Mouse (Mus musculus): ENCODE data around the gene Cc2d1a. TPM values are rescaled to one million over a fixed set of nuclear protein-coding genes. Genes with fewer than 3 reads are reported as not detected.
A peak's percentile ranks its signal among the peaks of the same experiment; 100 is the strongest.

Cc2d1a gene
- polyA plus RNA-seq, 1 experiment from 2014 or later = 5.5 TPM

GRCm38 (mm10) chr8:84130806-84131205 is 16.9 kb downstream of the Cc2d1a start:
- Histone ChIP-seq H3K9me3 (replicated peaks) (no peaks in the 10 kb centered on the region), H3K9ac (no peak overlapping the region), H3K4me1 (replicated peaks) (no peaks in the 10 kb centered on the region), H3K4me3 (replicated peaks) (no peak overlapping the region), H3K27me3 (0 out of 2 replicates have a peak, but pooled peaks cover 3% of the 10 kb centered on the region), H3K36me3 (replicated peaks) (0 out of 2 replicates have a peak, but pooled peaks cover 11% of the 10 kb centered on the region), H3K4me2 (no peak overlapping the region), H3K27ac (replicated peaks) (no peak overlapping the region)
- no peak for ATAC-seq (ENCODE audit: insufficient read depth)
- WGBS (ENCODE audit: insufficient replicate concordance) = 68% methylated on average over 30 of the region's 30 CpGs

GRCm38 (mm10) chr8:84128277-84128676 is 19.5 kb downstream of the Cc2d1a start:
- Histone ChIP-seq H3K4me3 (replicated peaks) (no peak overlapping the region), H3K4me2 (no peak overlapping the region), H3K9me3 (replicated peaks) (no peaks in the 10 kb centered on the region), H3K36me3 (replicated peaks) (0 out of 2 replicates have a peak, but pooled peaks cover 4% of the 10 kb centered on the region), H3K27me3 (0 out of 2 replicates have a peak, but pooled peaks cover 3% of the 10 kb centered on the region), H3K27ac (replicated peaks) (no peak overlapping the region), H3K4me1 (replicated peaks) (no peaks in the 10 kb centered on the region), H3K9ac (no peak overlapping the region)
- WGBS (ENCODE audit: insufficient replicate concordance) = 47% methylated on average over 8 of the region's 8 CpGs
- no peak for ATAC-seq (ENCODE audit: insufficient read depth)

DNA sequence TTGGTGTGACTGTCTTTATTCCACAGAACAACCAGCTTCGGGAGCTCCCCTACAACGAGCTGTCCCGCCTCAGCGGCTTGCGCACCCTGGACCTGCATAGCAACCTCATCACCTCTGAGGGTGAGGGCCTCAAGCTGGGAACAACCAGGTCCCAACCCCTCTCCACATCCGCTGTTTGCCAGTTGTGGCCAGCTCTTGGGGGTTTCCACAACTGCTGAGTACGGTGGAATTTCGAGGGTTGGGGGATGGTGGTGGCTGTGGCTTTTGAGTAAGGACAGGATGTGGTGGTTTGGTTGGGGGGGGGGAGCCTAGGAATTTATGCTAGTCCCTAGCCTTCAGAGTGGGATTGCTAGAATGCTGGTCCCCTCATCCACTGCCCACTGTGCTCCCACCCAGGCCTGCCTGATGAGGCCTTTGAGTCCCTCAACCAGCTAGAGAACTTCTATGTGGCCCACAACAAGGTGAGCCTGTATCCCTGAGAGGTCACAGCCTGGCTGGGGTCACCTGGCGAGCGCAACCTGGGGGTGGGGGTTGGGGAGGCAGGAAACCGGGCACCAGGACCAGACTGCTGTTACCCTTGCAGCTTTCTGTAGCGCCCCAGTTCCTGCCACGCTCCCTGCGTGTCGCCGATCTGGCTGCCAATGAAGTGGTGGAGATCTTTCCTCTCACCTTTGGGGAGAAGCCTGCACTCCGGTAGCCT is 20.4 kb downstream of the Cc2d1a start:
- H3K9me3 ChIP-seq (replicated peaks) = no peaks in the 10 kb centered on the region
- H3K36me3 ChIP-seq (replicated peaks) = no peaks in the 10 kb centered on the region
- 0 out of 2 replicates have a peak, but pooled peaks cover 3% of the 10 kb centered on the region for H3K27me3 ChIP-seq
- ATAC-seq (ENCODE audit: insufficient read depth) = no peak
- no peaks in the 10 kb centered on the region for H3K4me1 ChIP-seq (replicated peaks)
- H3K4me3 ChIP-seq (replicated peaks) = no peak overlapping the region
- WGBS (ENCODE audit: insufficient replicate concordance) = 32% methylated on average over 17 of the region's 17 CpGs
- no peak overlapping the region for H3K27ac ChIP-seq (replicated peaks)
- no peak overlapping the region for H3K9ac ChIP-seq
- H3K4me2 ChIP-seq = no peak overlapping the region

GRCm38 (mm10) chr8:84126742-84127141 is 21.0 kb downstream of the Cc2d1a start:
- H3K9me3 ChIP-seq (replicated peaks) = no peaks in the 10 kb centered on the region
- ATAC-seq (ENCODE audit: insufficient read depth) = no peak
- H3K36me3 ChIP-seq (replicated peaks) = no peaks in the 10 kb centered on the region
- no peak overlapping the region for H3K4me3 ChIP-seq (replicated peaks)
- H3K9ac ChIP-seq = no peak overlapping the region
- no peak overlapping the region for H3K27ac ChIP-seq (replicated peaks)
- H3K4me1 ChIP-seq (replicated peaks) = no peaks in the 10 kb centered on the region
- 0 out of 2 replicates have a peak, but pooled peaks cover 3% of the 10 kb centered on the region for H3K27me3 ChIP-seq
- WGBS (ENCODE audit: insufficient replicate concordance) = 26% methylated on average over 2 of the region's 2 CpGs
- H3K4me2 ChIP-seq = no peak overlapping the region

DNA sequence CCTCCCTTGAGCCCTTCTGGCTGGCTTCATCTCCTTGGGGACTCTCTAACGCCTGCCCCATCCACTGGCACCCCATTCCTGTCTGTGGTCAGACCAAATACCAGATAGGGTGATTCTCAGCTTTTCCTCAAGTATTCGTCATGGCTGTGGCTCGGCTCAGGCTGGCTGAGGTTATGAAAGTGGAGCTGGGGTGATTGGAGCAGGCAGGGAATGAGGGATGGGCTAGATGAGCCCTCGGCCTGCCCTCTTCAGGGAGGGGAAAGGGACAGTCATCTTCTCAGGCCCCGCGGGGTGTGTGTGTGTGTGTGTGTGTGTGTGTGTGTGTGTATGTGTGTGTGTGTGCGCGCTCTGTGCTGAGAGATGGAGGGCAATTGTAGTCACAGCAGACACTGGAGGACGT is 22.1 kb downstream of the Cc2d1a start, which contains the start of gene Podnl1:
Gene Podnl1, plus strand, starts transcription at position 334 of the 400 bp plus-strand sequence.
- no peak within 1 kb of the TSS for H3K4me2 ChIP-seq
- no peaks in the 10 kb centered on the region for H3K36me3 ChIP-seq (replicated peaks)
- H3K4me1 ChIP-seq (replicated peaks) = no peaks in the 10 kb centered on the region
- H3K27me3 ChIP-seq = 0 out of 2 replicates have a peak, but pooled peaks cover 3% of the 10 kb centered on the region
- no peak within 1 kb of the TSS for H3K9ac ChIP-seq
- no peak within 1 kb of the TSS for H3K4me3 ChIP-seq (replicated peaks)
- WGBS (ENCODE audit: insufficient replicate concordance) = 59% methylated on average over 9 of the region's 9 CpGs
- ATAC-seq (ENCODE audit: insufficient read depth) = no peak
- H3K9me3 ChIP-seq (replicated peaks) = no peaks in the 10 kb centered on the region
- H3K27ac ChIP-seq (replicated peaks) = no peak within 1 kb of the TSS

DNA sequence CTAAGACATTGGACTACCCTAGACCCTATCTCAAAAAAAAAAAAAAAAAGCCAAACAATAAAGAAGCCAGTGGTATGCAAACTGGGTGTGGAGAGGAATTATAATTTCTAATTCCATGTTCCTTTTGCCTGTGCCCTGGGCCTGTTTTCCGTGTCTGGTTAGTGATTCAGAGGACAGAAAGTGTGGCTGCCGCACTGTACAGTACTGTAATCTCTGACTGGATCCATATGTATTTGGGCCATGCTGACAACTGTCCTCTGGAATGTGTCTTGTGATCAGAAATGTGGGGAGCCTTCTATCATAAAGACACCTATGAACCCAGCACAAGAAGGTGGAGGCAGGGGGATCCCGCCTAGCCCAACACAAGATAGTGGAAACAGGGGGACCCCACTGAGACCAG is 25.6 kb downstream of the Cc2d1a start:
- 65% methylated on average over 3 of the region's 3 CpGs for WGBS (ENCODE audit: insufficient replicate concordance)
- no peak overlapping the region for H3K27ac ChIP-seq (replicated peaks)
- no peak overlapping the region for H3K4me3 ChIP-seq (replicated peaks)
- no peaks in the 10 kb centered on the region for H3K4me1 ChIP-seq (replicated peaks)
- no peaks in the 10 kb centered on the region for H3K9me3 ChIP-seq (replicated peaks)
- no peaks in the 10 kb centered on the region for H3K36me3 ChIP-seq (replicated peaks)
- no peak for ATAC-seq (ENCODE audit: insufficient read depth)
- H3K4me2 ChIP-seq = no peak overlapping the region
- H3K9ac ChIP-seq = no peak overlapping the region
- H3K27me3 ChIP-seq = 0 out of 2 replicates have a peak, but pooled peaks cover 5% of the 10 kb centered on the region

- Histone ChIP-seq H3K4me1 (replicated peaks) (no peaks in the 10 kb centered on the region), H3K27me3 (0 out of 2 replicates have a peak, but pooled peaks cover 5% of the 10 kb centered on the region), H3K27ac (replicated peaks) (no peak overlapping the region), H3K4me2 (no peak overlapping the region), H3K36me3 (replicated peaks) (no peaks in the 10 kb centered on the region), H3K4me3 (replicated peaks) (no peak overlapping the region), H3K9ac (no peak overlapping the region), H3K9me3 (replicated peaks) (no peaks in the 10 kb centered on the region)
- ATAC-seq (ENCODE audit: insufficient read depth) = no peak
- 65% methylated on average over 6 of the region's 6 CpGs for WGBS (ENCODE audit: insufficient replicate concordance)
These were observed 32.1 kb downstream of the Cc2d1a start for GRCm38 (mm10) chr8:84115646-84116045.

GRCm38 (mm10) chr8:84106216-84107040 is 41.3 kb downstream of the Cc2d1a start:
- 83% methylated on average over 6 of the region's 6 CpGs for WGBS (ENCODE audit: insufficient replicate concordance)
- H3K4me1 ChIP-seq (replicated peaks) = peaks cover 34% of the 10 kb centered on the region
- peaks cover 11% of the 10 kb centered on the region for H3K36me3 ChIP-seq (replicated peaks)
- no peaks in the 10 kb centered on the region for H3K27me3 ChIP-seq
- H3K9me3 ChIP-seq (replicated peaks) = no peaks in the 10 kb centered on the region
- no peak overlapping the region for H3K4me3 ChIP-seq (replicated peaks)
- no peak overlapping the region for H3K27ac ChIP-seq (replicated peaks)
- ATAC-seq (ENCODE audit: insufficient read depth) = no peak
- no peak overlapping the region for H3K4me2 ChIP-seq
- no peak overlapping the region for H3K9ac ChIP-seq

- 67% methylated on average over 2 of the region's 2 CpGs for WGBS (ENCODE audit: insufficient replicate concordance)
- ATAC-seq (ENCODE audit: insufficient read depth) = no peak
- Histone ChIP-seq H3K27ac (replicated peaks) (no peak overlapping the region), H3K36me3 (replicated peaks) (peaks cover 12% of the 10 kb centered on the region), H3K9me3 (replicated peaks) (no peaks in the 10 kb centered on the region), H3K4me3 (replicated peaks) (peak overlapping the region; percentile 89), H3K9ac (no peak overlapping the region), H3K27me3 (no peaks in the 10 kb centered on the region), H3K4me2 (peak overlapping the region; percentile 85), H3K4me1 (replicated peaks) (peaks cover 34% of the 10 kb centered on the region)
These were observed 42.1 kb downstream of the Cc2d1a start for GRCm38 (mm10) chr8:84105676-84106075.

DNA sequence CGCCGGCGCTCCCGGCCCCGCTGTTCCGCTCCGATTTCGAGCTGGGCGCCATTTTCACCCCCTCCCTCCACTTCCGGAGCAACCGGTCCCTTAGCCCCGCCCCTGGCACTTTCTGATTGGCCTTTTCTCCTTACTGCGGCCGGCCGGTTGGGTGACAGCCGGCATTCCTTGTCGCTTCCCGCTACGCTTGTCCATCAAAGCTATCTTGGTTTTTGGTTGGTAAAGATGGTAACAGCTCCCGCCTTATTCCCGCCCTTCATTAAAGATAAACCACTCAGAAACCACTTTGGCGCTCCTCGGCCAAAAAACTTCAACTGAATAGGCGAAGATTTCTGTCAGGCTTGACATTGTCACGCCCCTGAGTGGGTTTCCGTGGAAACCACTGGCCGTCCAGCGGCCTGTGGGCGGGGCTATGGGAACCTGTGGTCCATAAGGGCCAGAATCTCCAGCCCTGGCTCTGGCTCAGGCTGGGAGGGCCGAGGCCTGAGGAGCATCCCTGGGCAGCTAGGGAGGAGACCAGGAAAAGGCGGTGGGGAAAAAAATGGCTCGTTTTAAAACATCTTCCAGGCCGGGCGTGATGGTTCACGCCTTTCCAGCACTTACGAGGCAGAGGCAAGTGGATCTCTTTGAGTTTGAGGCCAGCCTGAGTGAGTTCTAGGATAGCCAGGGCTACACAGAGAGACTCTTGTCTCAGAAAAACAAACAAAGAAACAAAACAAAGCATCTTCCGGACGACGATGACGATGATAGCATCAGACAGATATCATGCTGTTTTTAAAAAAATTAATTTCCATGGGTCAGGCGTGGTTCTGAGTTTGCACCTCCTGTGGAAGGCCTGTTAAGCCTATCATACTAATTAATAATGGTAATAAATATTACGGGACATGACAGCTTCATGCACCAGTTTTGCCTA is 42.8 kb downstream of the Cc2d1a start, which contains the start of gene Dcaf15:
Gene Dcaf15, minus strand, starts transcription at position 72 of the 913 bp plus-strand sequence.
- H3K36me3 ChIP-seq (replicated peaks) = peaks cover 12% of the 10 kb centered on the region
- H3K27ac ChIP-seq (replicated peaks) = peak within 1 kb of the TSS; percentile 83
- H3K27me3 ChIP-seq = no peaks in the 10 kb centered on the region
- H3K4me3 ChIP-seq (replicated peaks) = peak within 1 kb of the TSS; percentile 89
- H3K4me1 ChIP-seq (replicated peaks) = peaks cover 34% of the 10 kb centered on the region
- WGBS (ENCODE audit: insufficient replicate concordance) = 8% methylated on average over 42 of the region's 42 CpGs
- ATAC-seq (ENCODE audit: insufficient read depth) = peak; percentile 96
- H3K9ac ChIP-seq = peak within 1 kb of the TSS; percentile 82
- no peaks in the 10 kb centered on the region for H3K9me3 ChIP-seq (replicated peaks)
- peak within 1 kb of the TSS; percentile 85 for H3K4me2 ChIP-seq

Data from liver, embryonic 15.5 days (tissue).